21 mouse cellular contexts compared by ENCODE assay signal in the genomic region with DNA sequence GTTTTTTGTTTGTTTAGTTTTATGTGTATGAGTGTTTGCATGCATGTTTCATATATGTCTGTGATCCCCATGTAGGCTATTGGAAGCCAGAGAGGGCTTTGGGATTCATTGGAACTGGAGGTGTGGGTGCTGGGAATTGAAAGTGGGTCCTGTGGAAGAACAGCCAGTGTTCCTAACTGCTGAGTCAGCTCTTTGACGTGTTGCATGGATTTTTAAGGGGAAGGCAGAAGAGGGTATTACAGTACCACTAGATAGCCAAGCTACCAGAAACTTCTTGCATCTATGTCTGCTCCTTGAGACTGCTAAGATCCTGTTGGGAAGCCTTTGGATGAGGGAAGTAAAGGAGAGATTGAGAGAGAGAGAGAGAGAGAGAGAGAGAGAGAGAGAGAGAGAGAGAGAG.
"Had no signal": no experiment of that assay in that cellular context is flagged by ENCODE, and none has a peak within 500 bp of the region (broad histone marks: within the 10 kb centered on the region; RNA-seq: fewer than 3 reads in every experiment).

No protein-coding gene starts in this region.

- H3K27ac ChIP-seq: liver, embryonic 13.5 days; liver, embryonic 15.5 days; lung, embryonic 15.5 days; macrophage; midbrain, embryonic 12.5 days; midbrain, embryonic 15.5 days; neural tube, embryonic 12.5 days; stomach, embryonic 15.5 days; stomach, postnatal 0 days had no signal

- H3K4me3 ChIP-seq: liver, embryonic 13.5 days; liver, embryonic 15.5 days; lung, embryonic 15.5 days; megakaryocyte, embryonic 14.5 days; midbrain, embryonic 12.5 days; midbrain, embryonic 15.5 days; neural tube, embryonic 12.5 days; stomach, embryonic 15.5 days had no signal

- H3K9me3 ChIP-seq: liver, embryonic 13.5 days; liver, embryonic 15.5 days; lung, embryonic 15.5 days; megakaryocyte, embryonic 14.5 days; midbrain, embryonic 12.5 days; midbrain, embryonic 15.5 days; neural tube, embryonic 12.5 days; stomach, embryonic 15.5 days had no signal

- H3K4me1 ChIP-seq: liver, embryonic 13.5 days; liver, embryonic 15.5 days; lung, embryonic 15.5 days; megakaryocyte, embryonic 14.5 days; midbrain, embryonic 12.5 days; midbrain, embryonic 15.5 days; neural tube, embryonic 12.5 days; stomach, embryonic 15.5 days had no signal

- DNase-seq: liver, embryonic 13.5 days; liver, postnatal 0 days; lung, adult 2 months; lung, postnatal 14 days; lung, postnatal 36 days; right cerebral cortex, postnatal 25 days; right cerebral cortex, postnatal 4 days; spleen, adult 18-20 months; thymus, adult 2 months; thymus, postnatal 25 days; thymus, postnatal 4 days had no signal

- ATAC-seq: liver, postnatal 0 days; lung, postnatal 0 days; midbrain, embryonic 15.5 days had no signal

- H3K27me3 ChIP-seq: liver, embryonic 13.5 days; liver, embryonic 15.5 days; lung, embryonic 15.5 days; megakaryocyte, embryonic 14.5 days; midbrain, embryonic 12.5 days; midbrain, embryonic 15.5 days; neural tube, embryonic 12.5 days; stomach, embryonic 15.5 days had no signal

- H3K36me3 ChIP-seq: liver, embryonic 13.5 days; liver, embryonic 15.5 days; lung, embryonic 15.5 days; midbrain, embryonic 12.5 days; midbrain, embryonic 15.5 days; neural tube, embryonic 12.5 days; stomach, embryonic 15.5 days had no signal

- H3K4me2 ChIP-seq: liver, embryonic 13.5 days; liver, embryonic 15.5 days; lung, embryonic 15.5 days; midbrain, embryonic 12.5 days; midbrain, embryonic 15.5 days; neural tube, embryonic 12.5 days; stomach, embryonic 15.5 days had no signal

- H3K9ac ChIP-seq: liver, embryonic 13.5 days; liver, embryonic 15.5 days; liver, postnatal 0 days; lung, embryonic 15.5 days; midbrain, embryonic 12.5 days; midbrain, embryonic 15.5 days; neural tube, embryonic 12.5 days; stomach, embryonic 15.5 days had no signal
